Mouse (Mus musculus): Measurements from ENCODE around the gene Ap1ar. TPM values are rescaled to one million over a fixed set of nuclear protein-coding genes. Genes with fewer than 3 reads are reported as not detected.

The Ap1ar gene
- polyA plus RNA-seq, 1 experiment from 2014 or later = 97.9 TPM

GRCm38 (mm10) chr3:127868046-127868758, 30.9 kb upstream of the Ap1ar start:
- Histone ChIP-seq H3K4me2 (ENCODE audit: low read depth, low read length) (no peak overlapping the region), H3K4me1 (ENCODE audit: control insufficient read depth, insufficient read depth, low read length) (no peaks in the 10 kb centered on the region), H3K27ac (ENCODE audit: low read depth, low read length) (no peak overlapping the region), H3K4me3 (ENCODE audit: low read depth, low read length) (no peak overlapping the region), H3K9ac (replicated peaks; ENCODE audit: low read depth, low read length) (no peak overlapping the region), H3K9me3 (ENCODE audit: control insufficient read depth, low read length) (no peaks in the 10 kb centered on the region), H3K27me3 (ENCODE audit: control insufficient read depth, insufficient read depth, low read length) (no peaks in the 10 kb centered on the region), H3K36me3 (ENCODE audit: control insufficient read depth, insufficient read depth, low read length) (no peaks in the 10 kb centered on the region)
- 43% methylated on average over 9 of the region's 9 CpGs for WGBS
- ATAC-seq (ENCODE audit: low read depth) = no peak

- Histone ChIP-seq H3K4me2 (ENCODE audit: low read depth, low read length) (no peak overlapping the region), H3K4me3 (ENCODE audit: low read depth, low read length) (no peak overlapping the region), H3K27me3 (ENCODE audit: control insufficient read depth, insufficient read depth, low read length) (no peaks in the 10 kb centered on the region), H3K27ac (ENCODE audit: low read depth, low read length) (no peak overlapping the region), H3K9me3 (ENCODE audit: control insufficient read depth, low read length) (no peaks in the 10 kb centered on the region), H3K4me1 (ENCODE audit: control insufficient read depth, insufficient read depth, low read length) (no peaks in the 10 kb centered on the region), H3K9ac (replicated peaks; ENCODE audit: low read depth, low read length) (no peak overlapping the region), H3K36me3 (ENCODE audit: control insufficient read depth, insufficient read depth, low read length) (no peaks in the 10 kb centered on the region)
- 36% methylated on average over 2 of the region's 2 CpGs for WGBS
- ATAC-seq (ENCODE audit: low read depth) = no peak
Observed at GRCm38 (mm10) chr3:127864242-127864641, 26.9 kb upstream of the Ap1ar start.

DNA sequence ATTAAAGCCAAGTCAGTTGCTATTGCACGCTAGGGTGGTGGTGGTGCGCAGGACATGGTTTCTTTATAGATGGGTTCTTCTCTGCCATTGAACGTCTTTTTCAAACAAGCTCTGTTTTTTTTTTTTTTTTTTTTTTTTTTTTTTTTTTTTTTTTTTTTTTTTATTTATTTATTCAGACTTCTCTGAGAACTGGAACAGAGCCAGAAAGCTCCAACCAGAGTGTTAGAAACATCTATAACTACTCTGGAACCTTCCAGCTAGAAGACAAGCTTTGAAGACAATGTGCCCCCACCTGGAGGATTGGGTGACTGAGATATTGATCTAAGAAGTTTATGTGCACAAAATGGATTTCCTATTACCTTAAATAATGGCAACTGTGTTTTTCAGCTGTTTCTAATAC, 26.2 kb upstream of the Ap1ar start:
- Histone ChIP-seq H3K9me3 (ENCODE audit: control insufficient read depth, low read length) (no peaks in the 10 kb centered on the region), H3K36me3 (ENCODE audit: control insufficient read depth, insufficient read depth, low read length) (no peaks in the 10 kb centered on the region)
- WGBS = 56% methylated on average over 3 of the region's 3 CpGs

GRCm38 (mm10) chr3:127862479-127862878, 25.2 kb upstream of the Ap1ar start:
- H3K9ac ChIP-seq (replicated peaks; ENCODE audit: low read depth, low read length) = no peak overlapping the region
- no peak for ATAC-seq (ENCODE audit: low read depth)
- H3K9me3 ChIP-seq (ENCODE audit: control insufficient read depth, low read length) = no peaks in the 10 kb centered on the region
- no peaks in the 10 kb centered on the region for H3K4me1 ChIP-seq (ENCODE audit: control insufficient read depth, insufficient read depth, low read length)
- H3K27me3 ChIP-seq (ENCODE audit: control insufficient read depth, insufficient read depth, low read length) = no peaks in the 10 kb centered on the region
- no peaks in the 10 kb centered on the region for H3K36me3 ChIP-seq (ENCODE audit: control insufficient read depth, insufficient read depth, low read length)
- H3K4me3 ChIP-seq (ENCODE audit: low read depth, low read length) = no peak overlapping the region
- WGBS = 77% methylated on average over 4 of the region's 4 CpGs
- no peak overlapping the region for H3K4me2 ChIP-seq (ENCODE audit: low read depth, low read length)
- H3K27ac ChIP-seq (ENCODE audit: low read depth, low read length) = no peak overlapping the region

More for the DNA sequence above, 26.2 kb upstream of the Ap1ar start:
- Histone ChIP-seq H3K4me2 (ENCODE audit: low read depth, low read length) (no peak overlapping the region), H3K27me3 (ENCODE audit: control insufficient read depth, insufficient read depth, low read length) (no peaks in the 10 kb centered on the region), H3K4me3 (ENCODE audit: low read depth, low read length) (no peak overlapping the region), H3K4me1 (ENCODE audit: control insufficient read depth, insufficient read depth, low read length) (no peaks in the 10 kb centered on the region), H3K9ac (replicated peaks; ENCODE audit: low read depth, low read length) (no peak overlapping the region), H3K27ac (ENCODE audit: low read depth, low read length) (no peak overlapping the region)
- ATAC-seq (ENCODE audit: low read depth) = no peak

DNA sequence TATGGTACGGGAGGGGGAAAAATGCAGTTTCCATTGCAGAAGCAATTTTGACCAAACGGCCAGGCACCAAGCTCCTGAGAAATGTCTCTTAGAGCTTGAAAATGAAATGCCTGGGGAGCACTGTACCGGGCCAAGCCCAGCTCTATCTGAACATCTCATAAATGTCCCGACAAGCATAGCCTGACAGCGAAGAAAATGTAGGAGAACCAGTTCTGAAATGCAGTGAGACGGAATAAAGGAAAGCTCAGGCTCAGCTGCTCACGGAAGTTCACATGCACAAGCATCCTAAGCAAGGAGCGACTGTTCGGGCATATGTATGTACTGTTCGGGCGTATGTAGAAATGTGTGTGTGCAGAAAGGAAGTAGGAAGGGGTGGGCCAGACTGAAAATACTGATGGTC, 24.0 kb upstream of the Ap1ar start:
- WGBS = 90% methylated on average over 11 of the region's 11 CpGs
- H3K9ac ChIP-seq (replicated peaks; ENCODE audit: low read depth, low read length) = no peak overlapping the region
- no peaks in the 10 kb centered on the region for H3K9me3 ChIP-seq (ENCODE audit: control insufficient read depth, low read length)
- no peak overlapping the region for H3K4me3 ChIP-seq (ENCODE audit: low read depth, low read length)
- no peak for ATAC-seq (ENCODE audit: low read depth)
- no peaks in the 10 kb centered on the region for H3K4me1 ChIP-seq (ENCODE audit: control insufficient read depth, insufficient read depth, low read length)
- H3K27ac ChIP-seq (ENCODE audit: low read depth, low read length) = no peak overlapping the region
- no peaks in the 10 kb centered on the region for H3K36me3 ChIP-seq (ENCODE audit: control insufficient read depth, insufficient read depth, low read length)
- no peak overlapping the region for H3K4me2 ChIP-seq (ENCODE audit: low read depth, low read length)
- no peaks in the 10 kb centered on the region for H3K27me3 ChIP-seq (ENCODE audit: control insufficient read depth, insufficient read depth, low read length)

- H3K4me1 ChIP-seq (ENCODE audit: control insufficient read depth, insufficient read depth, low read length) = no peaks in the 10 kb centered on the region
- peak; percentile 86 for ATAC-seq (ENCODE audit: low read depth)
- no peak overlapping the region for H3K4me3 ChIP-seq (ENCODE audit: low read depth, low read length)
- no peak overlapping the region for H3K4me2 ChIP-seq (ENCODE audit: low read depth, low read length)
- H3K27ac ChIP-seq (ENCODE audit: low read depth, low read length) = no peak overlapping the region
- H3K36me3 ChIP-seq (ENCODE audit: control insufficient read depth, insufficient read depth, low read length) = no peaks in the 10 kb centered on the region
- no peaks in the 10 kb centered on the region for H3K9me3 ChIP-seq (ENCODE audit: control insufficient read depth, low read length)
- H3K27me3 ChIP-seq (ENCODE audit: control insufficient read depth, insufficient read depth, low read length) = no peaks in the 10 kb centered on the region
- no peak overlapping the region for H3K9ac ChIP-seq (replicated peaks; ENCODE audit: low read depth, low read length)
- WGBS = 16% methylated on average over 15 of the region's 15 CpGs
Observed at GRCm38 (mm10) chr3:127853431-127854206, 16.3 kb upstream of the Ap1ar start.

GRCm38 (mm10) chr3:127852722-127853121, 15.4 kb upstream of the Ap1ar start:
- Histone ChIP-seq H3K27me3 (ENCODE audit: control insufficient read depth, insufficient read depth, low read length) (no peaks in the 10 kb centered on the region), H3K4me1 (ENCODE audit: control insufficient read depth, insufficient read depth, low read length) (no peaks in the 10 kb centered on the region), H3K36me3 (ENCODE audit: control insufficient read depth, insufficient read depth, low read length) (no peaks in the 10 kb centered on the region), H3K4me3 (ENCODE audit: low read depth, low read length) (no peak overlapping the region), H3K4me2 (ENCODE audit: low read depth, low read length) (no peak overlapping the region), H3K9me3 (ENCODE audit: control insufficient read depth, low read length) (no peaks in the 10 kb centered on the region), H3K9ac (replicated peaks; ENCODE audit: low read depth, low read length) (no peak overlapping the region), H3K27ac (ENCODE audit: low read depth, low read length) (no peak overlapping the region)
- WGBS = 73% methylated on average over 9 of the region's 9 CpGs
- ATAC-seq (ENCODE audit: low read depth) = no peak

GRCm38 (mm10) chr3:127850776-127851646, 13.7 kb upstream of the Ap1ar start:
- 69% methylated on average over 9 of the region's 9 CpGs for WGBS
- H3K27ac ChIP-seq (ENCODE audit: low read depth, low read length) = no peak overlapping the region
- ATAC-seq (ENCODE audit: low read depth) = no peak
- no peak overlapping the region for H3K4me3 ChIP-seq (ENCODE audit: low read depth, low read length)
- H3K9me3 ChIP-seq (ENCODE audit: control insufficient read depth, low read length) = no peaks in the 10 kb centered on the region
- H3K27me3 ChIP-seq (ENCODE audit: control insufficient read depth, insufficient read depth, low read length) = no peaks in the 10 kb centered on the region
- H3K4me2 ChIP-seq (ENCODE audit: low read depth, low read length) = no peak overlapping the region
- no peaks in the 10 kb centered on the region for H3K36me3 ChIP-seq (ENCODE audit: control insufficient read depth, insufficient read depth, low read length)
- H3K9ac ChIP-seq (replicated peaks; ENCODE audit: low read depth, low read length) = no peak overlapping the region
- no peaks in the 10 kb centered on the region for H3K4me1 ChIP-seq (ENCODE audit: control insufficient read depth, insufficient read depth, low read length)
